Mouse (Mus musculus): ENCODE results near the gene Wdr73.

Wdr73 gene

GRCm38 (mm10) chr7:80897134-80897533 lies 3.9 kb downstream of the Wdr73 start:
- intact Hi-C loops (cut with DNase I): no loop called here

DNA sequence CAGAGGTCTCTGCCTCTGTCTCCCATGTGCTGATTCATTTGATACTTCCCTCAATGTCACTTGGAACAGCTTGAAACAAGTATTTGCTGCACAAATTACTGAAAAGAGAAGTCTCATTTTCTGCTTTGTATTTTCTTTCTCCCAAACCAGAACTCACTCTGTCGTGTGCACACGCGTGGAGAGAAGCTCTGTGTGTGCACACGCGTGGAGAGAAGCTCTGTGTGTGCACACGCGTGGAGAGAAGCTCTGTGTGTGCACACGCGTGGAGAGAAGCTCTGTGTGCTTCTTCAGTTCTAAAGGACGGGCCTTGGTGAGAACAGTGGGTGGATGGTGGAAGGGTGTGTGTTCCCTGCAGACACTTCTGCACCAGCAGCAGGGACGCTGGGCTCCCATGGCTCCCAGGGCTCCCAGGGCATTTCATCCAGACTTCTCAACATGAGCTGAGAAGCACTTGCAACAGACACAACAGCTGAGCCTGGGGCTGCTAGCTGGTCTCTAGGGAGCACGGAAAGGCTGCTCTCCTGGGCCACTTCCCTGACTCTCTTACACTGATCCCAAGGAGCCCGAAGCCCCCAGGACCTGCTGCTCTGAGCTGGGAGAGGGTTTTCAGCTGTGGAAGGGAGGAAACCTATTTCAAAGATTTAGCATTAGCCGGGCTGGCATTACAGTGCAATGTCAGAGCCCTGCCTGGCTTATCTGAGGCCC lies 6.1 kb downstream of the Wdr73 start:
- intact Hi-C loops (cut with DNase I): no loop called here

DNA sequence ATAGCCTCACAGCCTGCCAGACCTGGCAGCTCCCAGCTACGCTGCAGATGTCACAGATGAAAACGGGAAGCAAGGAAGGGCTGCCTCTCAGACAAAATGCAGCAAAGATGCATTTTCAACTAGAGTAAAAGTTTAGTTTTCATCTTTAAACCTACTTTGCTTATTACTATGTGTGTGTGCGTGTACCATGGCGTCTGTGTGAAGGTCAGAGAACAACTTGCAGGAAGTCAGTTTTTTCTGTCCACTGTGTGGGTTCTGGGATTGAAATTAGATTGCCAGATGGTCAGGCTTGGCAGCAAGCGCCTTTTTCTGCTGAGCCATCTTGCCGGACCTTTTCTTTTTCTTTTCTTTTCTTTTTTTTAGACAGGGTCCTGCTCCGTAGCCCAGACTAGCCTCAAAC lies 6.9 kb downstream of the Wdr73 start:
- intact Hi-C loops (cut with DNase I): no loop called here

- intact Hi-C loops (cut with DNase I): no loop called here
Observed at GRCm38 (mm10) chr7:80893753-80894129, 7.3 kb downstream of the Wdr73 start.

GRCm38 (mm10) chr7:80893086-80893752 lies 7.8 kb downstream of the Wdr73 start:
- intact Hi-C loops (cut with DNase I): no loop called here

- intact Hi-C loops (cut with DNase I): loop anchor here (10.0 kb wide), 1 partner anchor 265 kb away; no protein-coding TSS in a partner anchor
Observed at GRCm38 (mm10) chr7:80889841-80890241, 11.2 kb downstream of the Wdr73 start.

DNA sequence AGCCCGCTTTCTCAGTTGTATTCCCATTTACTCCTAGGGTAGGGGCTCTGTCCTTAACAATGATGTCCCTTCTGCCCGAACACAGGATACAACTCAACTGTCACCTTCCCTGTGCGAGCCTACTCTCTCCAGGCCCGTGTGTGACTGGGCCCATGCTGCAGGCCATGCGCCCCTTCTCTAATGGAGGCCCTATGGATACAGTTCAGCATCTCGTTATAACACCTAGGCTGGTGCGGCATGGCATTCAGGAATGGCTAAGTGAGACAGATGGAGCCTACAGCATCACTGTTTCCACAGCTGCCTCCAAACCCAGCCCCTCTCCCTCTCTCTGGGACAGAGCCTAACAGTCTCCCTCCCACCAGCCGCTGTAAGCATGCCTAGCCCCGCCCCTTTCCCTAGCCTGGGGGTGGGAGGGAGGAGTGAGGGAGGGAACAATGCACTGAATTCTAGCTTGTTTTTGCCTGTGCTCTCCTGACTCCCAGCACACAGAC lies 12.0 kb downstream of the Wdr73 start:
- intact Hi-C loops (cut with DNase I): loop anchor here (10.0 kb wide), 1 partner anchor 266 kb away; no protein-coding TSS in a partner anchor

DNA sequence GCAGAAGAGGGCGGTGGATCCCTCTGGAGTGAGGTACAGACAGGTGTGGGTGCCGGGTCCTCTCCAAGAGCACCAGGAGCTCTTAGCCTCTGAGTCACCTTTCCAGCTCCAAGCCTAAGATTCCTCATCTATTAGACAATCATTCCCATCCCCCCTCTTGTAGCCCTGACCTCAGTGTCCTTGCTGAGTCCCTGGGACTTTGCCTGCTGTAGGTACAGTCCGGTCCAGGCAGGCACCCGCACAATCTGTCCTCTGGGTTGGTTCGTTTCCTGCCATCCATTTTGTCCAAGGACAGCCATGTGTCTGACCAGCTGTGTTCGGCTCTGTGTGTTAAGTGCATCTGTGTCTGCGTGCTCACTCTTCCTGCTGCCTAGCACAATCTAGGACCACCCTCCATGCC lies 12.5 kb downstream of the Wdr73 start:
- intact Hi-C loops (cut with DNase I): loop anchor here (10.0 kb wide), 1 partner anchor 266 kb away; no protein-coding TSS in a partner anchor

GRCm38 (mm10) chr7:80885666-80886065 lies 15.4 kb downstream of the Wdr73 start:
- intact Hi-C loops (cut with DNase I): loop anchor here (10.0 kb wide), 1 partner anchor 269 kb away; no protein-coding TSS in a partner anchor

DNA sequence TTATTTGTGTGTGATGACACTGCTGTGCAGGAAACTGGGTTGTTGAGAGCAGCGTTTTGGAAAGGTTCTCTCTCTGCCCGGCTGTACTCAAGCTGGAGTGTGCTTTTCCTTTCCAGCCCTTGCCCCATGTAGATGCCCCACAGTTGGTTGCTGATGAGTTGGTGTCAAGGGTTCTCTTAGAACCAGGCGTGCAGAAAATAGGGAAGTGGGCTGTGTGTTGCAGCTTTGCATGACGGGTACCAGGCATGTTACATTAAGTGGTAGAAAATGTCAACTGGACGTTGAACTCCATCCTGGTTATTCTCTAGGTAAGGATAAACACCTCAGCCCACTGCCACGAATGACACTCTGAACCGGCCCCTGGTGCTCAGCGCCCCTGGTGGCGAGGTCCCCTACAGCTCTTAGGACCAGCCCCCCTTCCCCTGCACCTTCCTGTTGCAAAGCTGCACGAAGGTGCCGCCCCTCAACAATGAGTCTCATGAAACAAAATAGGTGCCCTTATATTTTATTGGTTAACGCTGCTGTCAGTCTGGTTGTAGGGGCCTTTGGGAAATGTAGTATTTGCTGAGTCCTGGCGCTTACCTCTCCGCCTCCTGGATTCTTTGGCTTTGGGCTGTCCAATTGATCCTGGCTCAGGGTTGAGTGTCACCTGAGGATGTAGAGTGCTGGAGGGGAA lies 18.1 kb downstream of the Wdr73 start:
- intact Hi-C loops (cut with DNase I): loop anchor here (10.0 kb wide), 1 partner anchor 272 kb away; no protein-coding TSS in a partner anchor

DNA sequence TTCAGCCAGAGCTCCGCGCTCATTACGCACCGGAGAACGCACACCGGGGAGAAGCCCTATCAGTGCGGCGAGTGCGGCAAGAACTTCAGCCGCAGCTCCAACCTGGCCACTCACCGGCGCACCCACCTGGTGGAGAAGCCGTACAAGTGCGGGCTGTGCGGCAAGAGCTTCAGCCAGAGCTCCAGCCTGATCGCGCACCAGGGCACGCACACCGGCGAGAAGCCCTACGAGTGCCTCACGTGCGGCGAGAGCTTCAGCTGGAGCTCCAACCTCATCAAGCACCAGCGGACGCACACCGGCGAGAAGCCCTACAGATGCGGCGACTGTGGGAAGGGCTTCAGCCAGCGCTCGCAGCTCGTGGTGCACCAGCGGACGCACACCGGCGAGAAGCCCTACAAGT lies 25.3 kb downstream of the Wdr73 start:
- intact Hi-C loops (cut with DNase I): no loop called here

- intact Hi-C loops (cut with DNase I): no loop called here
Observed at GRCm38 (mm10) chr7:80873631-80874030, 27.4 kb downstream of the Wdr73 start.

- intact Hi-C loops (cut with DNase I): no loop called here
Observed at GRCm38 (mm10) chr7:80873038-80873437, 28.0 kb downstream of the Wdr73 start.

GRCm38 (mm10) chr7:80868686-80869085 lies 32.4 kb downstream of the Wdr73 start:
- intact Hi-C loops (cut with DNase I): no loop called here

DNA sequence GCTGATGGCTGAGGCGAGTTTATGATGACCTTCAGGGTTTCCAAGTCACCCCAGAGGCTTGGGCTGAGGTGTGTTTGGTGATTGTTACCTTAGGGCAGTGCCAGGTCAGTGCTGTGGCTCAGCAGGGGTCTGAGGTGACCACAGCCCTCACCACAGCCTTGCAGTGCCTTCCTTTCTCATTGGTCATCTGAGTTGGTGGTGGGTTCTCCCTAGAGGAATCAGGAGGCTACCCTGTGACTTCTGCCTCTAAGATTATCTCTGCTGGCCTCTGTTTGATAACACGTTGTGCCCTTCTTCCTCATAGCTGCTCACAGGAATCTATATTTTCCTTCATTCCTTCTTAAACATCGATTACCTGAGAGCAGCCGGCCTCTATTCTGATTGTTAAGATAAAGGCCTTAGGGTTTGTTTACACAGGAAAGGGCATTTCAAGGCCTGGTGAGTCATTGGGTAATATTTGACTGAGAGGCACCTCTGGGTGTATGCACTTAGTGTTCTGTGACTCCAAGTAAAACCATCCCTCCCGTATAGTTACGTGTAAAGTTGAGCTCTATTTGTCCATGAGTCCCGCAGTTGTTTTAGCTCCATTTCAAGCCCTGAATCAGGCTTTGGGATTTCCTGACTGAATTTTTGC lies 34.4 kb downstream of the Wdr73 start:
- intact Hi-C loops (cut with DNase I): no loop called here

- intact Hi-C loops (cut with DNase I): no loop called here
Observed at GRCm38 (mm10) chr7:80865521-80865920, 35.5 kb downstream of the Wdr73 start.

DNA sequence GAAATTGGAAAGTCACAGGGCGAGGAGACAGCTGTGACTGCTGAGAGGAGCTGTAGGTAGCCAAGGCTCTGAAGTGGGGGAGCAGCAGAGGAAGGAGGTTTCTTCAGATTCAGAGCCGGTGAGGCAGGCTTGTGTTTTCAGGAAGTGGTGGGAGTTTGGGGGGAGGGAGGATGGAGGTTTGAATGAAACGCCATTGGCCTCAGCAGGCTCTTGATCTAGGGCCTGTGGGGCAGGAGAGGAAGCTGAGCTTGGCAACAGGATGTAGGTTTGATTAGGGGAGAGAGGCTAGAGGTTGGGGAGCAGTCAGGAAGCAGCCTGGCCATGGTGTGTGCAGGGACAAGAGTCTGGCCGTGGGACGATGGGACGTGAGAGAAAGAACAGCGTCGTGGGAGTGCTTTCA lies 36.2 kb downstream of the Wdr73 start:
- intact Hi-C loops (cut with DNase I): no loop called here

- intact Hi-C loops (cut with DNase I): no loop called here
Observed at GRCm38 (mm10) chr7:80864151-80864550, 36.9 kb downstream of the Wdr73 start.

DNA sequence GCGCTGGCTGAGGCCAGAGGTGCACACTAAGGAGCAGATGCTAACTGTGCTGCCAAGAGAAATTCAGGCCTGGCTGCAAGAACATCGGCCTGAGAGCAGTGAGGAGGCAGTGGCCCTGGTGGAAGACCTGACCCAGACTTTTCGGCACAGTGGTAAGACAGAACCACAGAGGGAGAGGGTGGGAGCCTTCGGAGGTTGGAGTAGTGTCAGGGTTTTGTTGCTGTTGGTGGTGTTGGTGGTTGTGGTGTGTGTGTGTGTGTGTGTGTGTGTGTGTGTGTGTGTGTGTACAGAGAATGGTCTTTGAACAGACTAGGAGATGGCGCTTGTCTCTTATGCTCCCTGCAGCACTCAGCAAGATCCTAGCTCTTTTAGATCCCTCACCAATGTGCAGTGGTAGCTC lies 37.5 kb downstream of the Wdr73 start:
- intact Hi-C loops (cut with DNase I): no loop called here

- intact Hi-C loops (cut with DNase I): no loop called here
Observed at GRCm38 (mm10) chr7:80862475-80862874, 38.6 kb downstream of the Wdr73 start.

DNA sequence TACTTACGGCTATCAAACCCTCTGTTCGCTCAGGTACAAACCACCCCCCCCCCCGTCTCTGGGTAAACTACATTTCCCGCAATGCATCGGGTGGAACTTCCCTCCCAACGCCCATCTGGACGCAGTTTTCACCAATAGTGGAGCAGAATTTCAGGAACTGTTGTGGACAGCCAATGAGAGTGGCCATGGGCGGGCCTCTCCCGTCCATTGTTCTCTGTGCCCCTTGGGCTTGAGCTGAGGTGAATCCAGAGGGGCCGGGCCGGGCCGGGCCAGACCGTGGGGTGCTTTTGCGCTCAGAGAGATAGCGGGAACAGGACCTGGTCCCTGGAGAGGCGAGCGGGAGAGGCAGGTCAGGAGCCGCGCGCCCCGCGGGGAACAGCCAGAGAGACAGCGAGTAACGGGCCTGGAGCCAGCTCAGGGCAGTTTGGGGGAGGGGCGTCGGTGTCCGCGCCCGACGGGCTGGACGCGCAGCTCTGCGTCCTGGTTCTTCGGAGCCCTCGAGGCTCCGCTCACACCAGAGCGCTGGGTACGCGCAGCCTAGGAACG lies 40.3 kb downstream of the Wdr73 start, which contains the start of gene Zscan2:
Gene Zscan2, plus strand, starts transcription at position 192 of the 546 bp plus-strand sequence.
- intact Hi-C loops (cut with DNase I): no loop called here

Measured in adrenal gland (tissue).